ENCODE assay signal across 18 mouse cellular contexts in genomic region chr13:12033272-12033671, GRCm38 (mm10).
"Had no signal": no experiment of that assay in that cellular context is flagged by ENCODE, and none has a peak within 500 bp of the region (broad histone marks: within the 10 kb centered on the region; RNA-seq: fewer than 3 reads in every experiment).

No protein-coding gene starts in this region.

- H3K9me3 ChIP-seq: limb, embryonic 15.5 days; liver, embryonic 12.5 days; midbrain, embryonic 10.5 days; neural tube, embryonic 15.5 days; stomach, embryonic 15.5 days had no signal

- H3K27me3 ChIP-seq: limb, embryonic 15.5 days; liver, embryonic 12.5 days; neural tube, embryonic 15.5 days; stomach, embryonic 15.5 days had no signal

- H3K27ac ChIP-seq: kidney, postnatal 0 days; left cerebral cortex, adult 2 months; limb, embryonic 15.5 days; liver, embryonic 12.5 days; midbrain, embryonic 10.5 days; neural tube, embryonic 15.5 days; stomach, embryonic 15.5 days had no signal

- H3K9ac ChIP-seq: limb, embryonic 15.5 days; liver, embryonic 12.5 days; lung, embryonic 14.5 days; neural tube, embryonic 15.5 days; stomach, embryonic 15.5 days had no signal

- H3K4me1 ChIP-seq: limb, embryonic 15.5 days; liver, embryonic 12.5 days; midbrain, embryonic 10.5 days; neural tube, embryonic 15.5 days; stomach, embryonic 15.5 days had no signal

- DNase-seq: kidney, adult 9 months; kidney, postnatal 4 days; lung, embryonic 14.5 days; lung, postnatal 10 days; lung, postnatal 4 days; midbrain, embryonic 14.5 days; right cerebral cortex, adult 18-20 months; right cerebral cortex, postnatal 25 days; thymus, adult 2 months; thymus, postnatal 36 days had no signal

- H3K36me3 ChIP-seq: limb, embryonic 15.5 days; liver, embryonic 12.5 days; midbrain, embryonic 10.5 days; neural tube, embryonic 15.5 days; stomach, embryonic 15.5 days had no signal

- H3K4me2 ChIP-seq: limb, embryonic 15.5 days; liver, embryonic 12.5 days; lung, embryonic 14.5 days; neural tube, embryonic 15.5 days; stomach, embryonic 15.5 days had no signal

- ATAC-seq: liver, embryonic 12.5 days had no signal

- H3K4me3 ChIP-seq: left cerebral cortex, adult 2 months; limb, embryonic 15.5 days; liver, embryonic 12.5 days; midbrain, embryonic 10.5 days; myocyte; neural tube, embryonic 15.5 days; stomach, embryonic 15.5 days had no signal
